Mouse (Mus musculus) liver, postnatal 0 days (tissue): ENCODE measurements at regions not wholly inside any gene's neighbourhood (a gene's known extent, or its start where the extent isn't known, plus 50 kb on each side); places are given as distances from the start of the nearest gene placed in this dataset.

ENCODE experiments used
- CTCF ChIP-seq: sonication (generic); IDR thresholded peaks from 2 replicates; pipeline ENCODE4 v1.5.1; 2016; ENCODE audit warnings: antibody characterized with exemption, low read depth
- EP300 ChIP-seq: IDR thresholded peaks from 2 replicates; pipeline ENCODE4 v1.6.1; 2016; ENCODE audit warnings: antibody characterized with exemption, low read depth, mild to moderate bottlenecking

GRCm38 (mm10) chr4:131483958-131484605 is 354.0 kb downstream of the Ptpru start:
- TF ChIP-seq CTCF (no peak), EP300 (no peak)
